Mouse (Mus musculus) heart, adult 2 months (tissue): ENCODE data around the gene Nfkbiz.

Experiments used
- CTCF ChIP-seq: fragments of 200-600 bp; IDR thresholded peaks from 2 replicates; pipeline ENCODE4 v1.8.1; 2022; ENCODE audit warnings: antibody characterized with exemption, mild to moderate bottlenecking, moderate library complexity
- POLR2A ChIP-seq: fragments of 200-500 bp; IDR thresholded peaks from 2 replicates; pipeline ENCODE4 v1.6.1; 2011; ENCODE audit warnings: mild to moderate bottlenecking, low read depth, low read length, control low read depth; ENCODE audit not compliant: insufficient read depth

DNA sequence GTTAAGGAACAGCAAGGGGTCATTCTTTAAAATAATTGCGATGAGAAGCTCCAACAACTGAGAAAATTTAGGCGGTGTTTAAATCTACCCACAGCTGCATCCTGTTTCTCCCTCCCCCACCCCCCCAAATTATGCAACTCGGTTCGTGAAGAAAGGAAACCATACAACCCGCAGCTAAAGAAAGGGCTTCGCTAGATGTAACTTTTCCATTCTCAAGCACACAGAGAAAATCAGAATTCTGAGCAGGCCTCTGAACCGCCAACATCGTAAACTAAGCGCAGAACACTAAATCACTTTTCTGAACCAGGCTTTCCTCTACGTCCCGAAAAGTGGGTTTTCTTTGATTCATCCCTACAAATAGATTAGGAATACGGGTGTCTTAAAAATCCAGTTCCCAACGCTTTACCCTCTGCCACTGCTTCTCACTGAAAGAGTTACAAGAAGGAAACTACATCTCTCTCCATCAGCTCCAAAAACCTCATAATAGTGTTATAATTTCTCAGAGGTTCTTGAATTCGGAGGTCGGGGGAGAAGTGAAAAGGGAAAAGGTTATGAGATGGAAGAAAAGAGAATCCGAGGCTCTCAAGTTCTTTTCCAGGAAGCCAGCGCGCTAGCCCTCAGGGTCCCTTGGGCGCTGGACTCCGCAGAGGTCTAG lies 17.7 kb downstream of the Nfkbiz start:
- TF ChIP-seq CTCF (no peak), POLR2A (0 out of 2 replicates have a peak, but pooled peaks have one; percentile 11)
